Mouse (Mus musculus): Measurements from ENCODE around the gene 1700029P11Rik. TPM values are rescaled to one million over a fixed set of nuclear protein-coding genes. Genes with fewer than 3 reads are reported as not detected.
"Not testable (repeated sequence)": the region's sequence is repeated elsewhere in the genome, so short reads cannot be mapped to it uniquely, and the experiment has no call there.

Gene 1700029P11Rik
- polyA plus RNA-seq, 1 experiment from 2014 or later: not detected

- peak; percentile 96 for ATAC-seq (ENCODE audit: low FRiP score, low read depth)
- H3K36me3 ChIP-seq: no peaks in the 10 kb centered on the region
- peak within 1 kb of the TSS; percentile 79 for H3K27ac ChIP-seq (replicated peaks)
- peak within 1 kb of the TSS; percentile 58 for H3K4me3 ChIP-seq
- under 1% methylated on average over 72 of the region's 77 CpGs for WGBS
- H3K4me2 ChIP-seq (replicated peaks): peak within 1 kb of the TSS; percentile 97
- no peaks in the 10 kb centered on the region for H3K9me3 ChIP-seq
- H3K27me3 ChIP-seq: no peaks in the 10 kb centered on the region
- H3K9ac ChIP-seq (replicated peaks): peak within 1 kb of the TSS; percentile 66
- H3K4me1 ChIP-seq: no peaks in the 10 kb centered on the region
These were observed 19.9 kb upstream of the 1700029P11Rik start, which contains the start of gene Pmm1 for GRCm38 (mm10) chr15:81960171-81961077. TSS of gene Pmm1 (minus strand) at chr15:81960930.

GRCm38 (mm10) chr15:81961078-81961451 is 19.3 kb upstream of the 1700029P11Rik start:
- Histone ChIP-seq H3K9ac (replicated peaks) (no peak overlapping the region), H3K27ac (replicated peaks) (no peak overlapping the region), H3K27me3 (no peaks in the 10 kb centered on the region), H3K4me3 (peak overlapping the region; percentile 58), H3K36me3 (no peaks in the 10 kb centered on the region), H3K4me1 (no peaks in the 10 kb centered on the region), H3K9me3 (no peaks in the 10 kb centered on the region), H3K4me2 (replicated peaks) (peak overlapping the region; percentile 97)
- ATAC-seq (ENCODE audit: low FRiP score, low read depth): no peak
- 6% methylated on average over 5 of the region's 8 CpGs for WGBS

DNA sequence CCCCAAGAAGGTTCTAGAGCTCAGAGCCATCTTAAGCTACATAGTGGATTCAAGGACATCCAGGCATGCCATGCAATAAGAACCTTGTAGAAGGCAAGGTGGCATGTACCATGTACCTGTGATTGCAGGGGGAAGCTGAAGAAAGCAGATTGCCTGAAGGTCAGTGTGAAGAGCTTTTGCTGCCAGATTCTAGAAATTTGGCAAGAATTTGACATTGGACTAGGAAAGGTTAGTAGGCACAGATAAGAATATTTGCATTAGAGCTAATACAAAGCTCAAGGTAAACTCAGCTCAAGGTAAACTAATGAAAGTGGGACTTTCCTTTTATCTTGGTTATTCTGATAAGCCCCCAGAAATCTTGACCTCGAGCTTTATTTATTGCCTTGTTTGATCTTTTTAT is 16.1 kb upstream of the 1700029P11Rik start:
- H3K27ac ChIP-seq (replicated peaks): no peak overlapping the region
- H3K4me1 ChIP-seq: no peaks in the 10 kb centered on the region
- H3K4me3 ChIP-seq: no peak overlapping the region
- no peaks in the 10 kb centered on the region for H3K27me3 ChIP-seq
- no peak overlapping the region for H3K4me2 ChIP-seq (replicated peaks)
- ATAC-seq (ENCODE audit: low FRiP score, low read depth): no peak
- H3K36me3 ChIP-seq: no peaks in the 10 kb centered on the region
- H3K9me3 ChIP-seq: no peaks in the 10 kb centered on the region
- 71% methylated on average over 1 of the region's 1 CpGs for WGBS
- no peak overlapping the region for H3K9ac ChIP-seq (replicated peaks)

- no peak for ATAC-seq (ENCODE audit: low FRiP score, low read depth)
- 43% methylated on average over 4 of the region's 4 CpGs for WGBS
- Histone ChIP-seq H3K27ac (replicated peaks) (no peak overlapping the region), H3K4me3 (no peak overlapping the region), H3K36me3 (no peaks in the 10 kb centered on the region), H3K9ac (replicated peaks) (no peak overlapping the region), H3K4me1 (no peaks in the 10 kb centered on the region), H3K4me2 (replicated peaks) (no peak overlapping the region), H3K27me3 (no peaks in the 10 kb centered on the region), H3K9me3 (no peaks in the 10 kb centered on the region)
These were observed 15.3 kb upstream of the 1700029P11Rik start for GRCm38 (mm10) chr15:81964980-81965545.

- Histone ChIP-seq H3K4me3 (no peak overlapping the region), H3K9me3 (no peaks in the 10 kb centered on the region), H3K27ac (replicated peaks) (no peak overlapping the region), H3K36me3 (no peaks in the 10 kb centered on the region), H3K27me3 (no peaks in the 10 kb centered on the region), H3K4me1 (no peaks in the 10 kb centered on the region), H3K9ac (replicated peaks) (no peak overlapping the region), H3K4me2 (replicated peaks) (no peak overlapping the region)
- no peak for ATAC-seq (ENCODE audit: low FRiP score, low read depth)
- WGBS: 86% methylated on average over 12 of the region's 14 CpGs
These were observed 14.1 kb upstream of the 1700029P11Rik start for GRCm38 (mm10) chr15:81966062-81966829.

DNA sequence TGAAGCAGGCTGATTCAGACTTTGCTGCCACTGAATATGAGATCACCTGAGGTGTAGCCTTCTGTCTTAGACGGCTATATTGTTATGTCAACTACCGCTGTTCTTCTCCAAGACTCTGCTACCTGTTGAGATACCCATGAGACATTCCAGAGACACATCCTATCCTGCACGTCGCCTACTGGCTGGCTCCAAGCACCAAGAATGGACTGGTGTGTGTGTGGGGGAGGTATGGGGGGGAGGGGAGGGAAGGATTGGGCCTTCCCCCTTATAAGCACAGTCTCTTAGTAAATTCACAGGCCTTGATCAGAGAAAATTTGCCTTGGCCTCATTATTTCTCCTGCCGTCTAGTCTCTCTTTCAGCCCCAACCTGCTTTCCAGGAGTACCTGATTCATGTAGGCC is 12.5 kb upstream of the 1700029P11Rik start:
- Histone ChIP-seq H3K9me3 (peaks cover 5% of the 10 kb centered on the region; the same call in 1 of the 2 replicates), H3K4me3 (no peak overlapping the region), H3K27ac (replicated peaks) (no peak overlapping the region), H3K9ac (replicated peaks) (no peak overlapping the region), H3K4me1 (no peaks in the 10 kb centered on the region), H3K27me3 (no peaks in the 10 kb centered on the region), H3K36me3 (no peaks in the 10 kb centered on the region), H3K4me2 (replicated peaks) (no peak overlapping the region)
- no peak for ATAC-seq (ENCODE audit: low FRiP score, low read depth)
- whole genome bisulfite sequencing: 93% methylated on average over 5 of the region's 5 CpGs

- H3K4me1 ChIP-seq: no peaks in the 10 kb centered on the region
- no peak overlapping the region for H3K27ac ChIP-seq (replicated peaks)
- no peaks in the 10 kb centered on the region for H3K36me3 ChIP-seq
- no peak overlapping the region for H3K4me3 ChIP-seq
- H3K9ac ChIP-seq (replicated peaks): no peak overlapping the region
- H3K4me2 ChIP-seq (replicated peaks): no peak overlapping the region
- WGBS: 71% methylated on average over 2 of the region's 2 CpGs
- ATAC-seq (ENCODE audit: low FRiP score, low read depth): no peak
- no peaks in the 10 kb centered on the region for H3K27me3 ChIP-seq
- peaks cover 7% of the 10 kb centered on the region for H3K9me3 ChIP-seq
These were observed 11.9 kb upstream of the 1700029P11Rik start for GRCm38 (mm10) chr15:81968447-81968846.

GRCm38 (mm10) chr15:81969173-81969572 is 11.2 kb upstream of the 1700029P11Rik start:
- H3K4me3 ChIP-seq: no peak overlapping the region
- ATAC-seq (ENCODE audit: low FRiP score, low read depth): no peak
- H3K4me1 ChIP-seq: no peaks in the 10 kb centered on the region
- no peak overlapping the region for H3K9ac ChIP-seq (replicated peaks)
- WGBS: 81% methylated on average over 7 of the region's 7 CpGs
- no peaks in the 10 kb centered on the region for H3K27me3 ChIP-seq
- peaks cover 7% of the 10 kb centered on the region for H3K9me3 ChIP-seq
- H3K27ac ChIP-seq (replicated peaks): no peak overlapping the region
- no peaks in the 10 kb centered on the region for H3K36me3 ChIP-seq
- H3K4me2 ChIP-seq (replicated peaks): no peak overlapping the region

DNA sequence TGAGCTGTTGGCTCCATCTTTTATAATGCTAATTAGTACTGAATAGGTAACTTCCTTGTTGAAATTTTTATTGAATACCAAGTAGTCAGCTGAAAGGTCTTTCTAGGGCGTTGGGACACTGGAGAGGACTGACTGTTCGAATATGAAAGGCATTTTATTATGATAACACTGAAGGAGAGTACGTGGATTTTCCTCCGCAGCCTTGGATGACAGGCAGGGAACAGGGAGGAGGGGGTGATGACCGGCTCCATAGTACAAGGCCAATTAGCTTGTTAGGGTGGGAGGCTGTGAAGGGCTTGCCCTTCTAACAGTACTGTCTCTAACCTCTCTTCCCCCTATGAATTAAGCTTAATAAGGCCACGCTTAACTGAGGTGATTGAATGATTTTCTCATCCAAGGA is 10.7 kb upstream of the 1700029P11Rik start:
- H3K27ac ChIP-seq (replicated peaks); H3K9ac ChIP-seq (replicated peaks); H3K4me2 ChIP-seq (replicated peaks); H3K27me3 ChIP-seq; H3K36me3 ChIP-seq; H3K4me1 ChIP-seq; H3K4me3 ChIP-seq; ATAC-seq (ENCODE audit: low FRiP score, low read depth); H3K9me3 ChIP-seq: not testable (repeated sequence)
- 79% methylated on average over 6 of the region's 6 CpGs for WGBS

GRCm38 (mm10) chr15:81970498-81970897 is 9.8 kb upstream of the 1700029P11Rik start:
- ATAC-seq (ENCODE audit: low FRiP score, low read depth); H3K27me3 ChIP-seq; H3K4me2 ChIP-seq (replicated peaks); H3K27ac ChIP-seq (replicated peaks); H3K4me3 ChIP-seq; H3K9me3 ChIP-seq; H3K9ac ChIP-seq (replicated peaks); H3K4me1 ChIP-seq; H3K36me3 ChIP-seq: not testable (repeated sequence)
- WGBS: 81% methylated on average over 4 of the region's 4 CpGs

GRCm38 (mm10) chr15:81975156-81975555 is 5.2 kb upstream of the 1700029P11Rik start:
- H3K27ac ChIP-seq (replicated peaks); H3K4me3 ChIP-seq; H3K9me3 ChIP-seq; H3K36me3 ChIP-seq; ATAC-seq (ENCODE audit: low FRiP score, low read depth); H3K4me2 ChIP-seq (replicated peaks); H3K4me1 ChIP-seq; H3K27me3 ChIP-seq; H3K9ac ChIP-seq (replicated peaks): not testable (repeated sequence)
- WGBS: 93% methylated on average over 8 of the region's 8 CpGs

DNA sequence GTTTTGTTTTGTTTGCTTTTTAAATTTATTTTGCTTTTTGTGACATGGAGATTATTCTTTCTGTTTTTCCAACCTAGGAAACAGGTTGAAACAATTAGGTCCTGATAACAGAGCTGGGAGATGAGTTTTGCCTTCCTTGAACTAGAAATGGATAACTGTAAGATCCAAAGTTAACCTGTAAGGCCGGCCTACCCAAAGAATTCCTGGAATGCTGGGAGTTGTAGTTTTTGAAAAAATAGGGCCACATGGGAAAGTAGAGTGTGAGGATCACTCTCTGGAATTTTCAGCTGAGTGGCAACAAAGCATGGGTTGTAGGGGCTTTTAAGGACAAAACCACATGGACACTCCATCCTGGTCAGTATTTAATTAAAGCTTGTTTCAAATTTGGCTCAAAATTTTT is 1.8 kb downstream of the 1700029P11Rik start:
- Histone ChIP-seq H3K4me2 (replicated peaks) (no peak overlapping the region), H3K9ac (replicated peaks) (no peak overlapping the region), H3K27ac (replicated peaks) (no peak overlapping the region), H3K27me3 (no peaks in the 10 kb centered on the region), H3K36me3 (no peaks in the 10 kb centered on the region), H3K4me1 (peaks cover 11% of the 10 kb centered on the region), H3K4me3 (no peak overlapping the region), H3K9me3 (no peaks in the 10 kb centered on the region)
- WGBS: 71% methylated on average over 1 of the region's 1 CpGs
- no peak for ATAC-seq (ENCODE audit: low FRiP score, low read depth)

All from midbrain, embryonic 12.5 days (tissue).